Mouse (Mus musculus) kidney, adult 2 months (tissue): ENCODE measurements around the gene Dgke. TPM values are rescaled to one million over a fixed set of nuclear protein-coding genes. Genes with fewer than 3 reads are reported as not detected.

ENCODE experiments used
- DNase-seq: peaks from one replicate; pipeline ENCODE4 v3.0.0; 2021
- H3K27ac ChIP-seq: fragments of 200-500 bp; 2 replicates; pipeline ENCODE4 v1.5.1; 2012; ENCODE audit warnings: low read depth, low read length, control low read depth, inconsistent platforms; ENCODE audit not compliant: insufficient read depth
- H3K27me3 ChIP-seq: fragments of 200-500 bp; replicated peaks from 2 replicates; pipeline ENCODE4 v1.6.1; 2012; ENCODE audit warnings: mild to moderate bottlenecking, moderate library complexity, low read length, inconsistent platforms; ENCODE audit not compliant: control insufficient read depth, insufficient read depth
- H3K36me3 ChIP-seq: fragments of 200-500 bp; 2 replicates; pipeline ENCODE4 v1.6.1; 2012; ENCODE audit warnings: mild to moderate bottlenecking, moderate library complexity, low read length, inconsistent platforms; ENCODE audit not compliant: control insufficient read depth, insufficient read depth
- H3K4me1 ChIP-seq: fragments of 200-500 bp; 2 replicates; pipeline ENCODE4 v1.6.1; 2011; ENCODE audit warnings: low read length; ENCODE audit not compliant: control insufficient read depth, insufficient read depth
- H3K4me3 ChIP-seq: fragments of 200-500 bp; 2 replicates; pipeline ENCODE4 v1.5.1; 2011; ENCODE audit warnings: mild to moderate bottlenecking, low read depth, low read length, control low read depth; ENCODE audit not compliant: insufficient read depth
- CTCF ChIP-seq: fragments of 200-500 bp; conservative IDR thresholded peaks from 2 replicates; pipeline ENCODE4 v1.5.1; 2011; ENCODE audit warnings: low read depth, mild to moderate bottlenecking, control low read depth, low read length, moderate library complexity, mixed read lengths; ENCODE audit not compliant: insufficient read depth, insufficient read length
- POLR2A ChIP-seq: fragments of 200-500 bp; IDR thresholded peaks from one replicate; pipeline ENCODE4 v1.6.1; 2011; ENCODE audit warnings: low read depth, low read length, control low read depth
- WGBS: fragments of 180-500 bp; shearing (Covaris S2); methylation state at CpG from one replicate; pipeline ENCODE4 v1.1.7; 2018; 5-methylcytosine and 5-hydroxymethylcytosine counted together
- polyA plus RNA-seq: library from polyadenylated mRNA; depleted of rRNA; stranded (reverse); fragments of >200 nt; gene quantifications from 2 replicates; pipeline ENCODE4 v1.2.3, GENCODE M21; 2012

The Dgke gene
- polyA plus RNA-seq, 1 experiment: 2.4 TPM

DNA sequence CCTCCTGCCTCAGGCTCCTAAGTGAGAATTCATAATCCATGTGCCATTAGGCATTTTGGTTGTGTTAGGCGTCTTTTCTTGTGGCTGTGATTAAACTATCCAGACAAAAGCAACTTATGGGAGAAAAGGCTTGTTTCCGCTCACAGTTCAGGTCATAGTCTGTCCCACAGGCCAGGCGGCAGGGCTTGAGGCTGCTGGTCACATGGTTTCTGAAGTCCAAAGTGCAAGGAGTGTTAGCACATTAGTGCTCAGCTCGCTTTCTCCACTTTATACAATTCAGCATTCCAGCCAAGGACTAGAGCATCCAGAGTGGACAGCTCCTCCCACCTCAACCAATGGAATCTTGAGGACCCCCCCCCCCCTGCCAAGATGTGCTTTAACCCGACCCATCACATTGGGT lies 54.4 kb downstream of the Dgke start:
- H3K36me3 ChIP-seq: peaks cover 16% of the 10 kb centered on the region
- WGBS: 74% methylated on average over 5 of the region's 5 CpGs
- DNase-seq: peak; percentile 93
- H3K4me3 ChIP-seq: no peak overlapping the region
- H3K27ac ChIP-seq: peak overlapping the region; percentile 78; the same call in 1 of the 2 replicates
- no peak for TF ChIP-seq CTCF
- TF ChIP-seq POLR2A: no peak
- H3K4me1 ChIP-seq: peaks cover 17% of the 10 kb centered on the region
- no peaks in the 10 kb centered on the region for H3K27me3 ChIP-seq

GRCm38 (mm10) chr11:89009496-89009895 lies 57.2 kb downstream of the Dgke start:
- DNase-seq: no peak
- H3K27ac ChIP-seq: no peak overlapping the region
- peaks cover 8% of the 10 kb centered on the region; the same call in 1 of the 2 replicates for H3K36me3 ChIP-seq
- H3K4me1 ChIP-seq: peaks cover 17% of the 10 kb centered on the region
- no peak for TF ChIP-seq CTCF
- TF ChIP-seq POLR2A: no peak
- H3K27me3 ChIP-seq: no peaks in the 10 kb centered on the region
- no peak overlapping the region for H3K4me3 ChIP-seq
- 81% methylated on average over 7 of the region's 7 CpGs for WGBS

- TF ChIP-seq CTCF (no peak), POLR2A (no peak)
- DNase-seq: no peak
- 89% methylated on average over 9 of the region's 9 CpGs for WGBS
- Histone ChIP-seq H3K27me3 (no peaks in the 10 kb centered on the region), H3K4me3 (no peak overlapping the region), H3K4me1 (peaks cover 17% of the 10 kb centered on the region), H3K27ac (no peak overlapping the region), H3K36me3 (peaks cover 8% of the 10 kb centered on the region; the same call in 1 of the 2 replicates)
Measured at GRCm38 (mm10) chr11:89009066-89009465, 57.6 kb downstream of the Dgke start.

DNA sequence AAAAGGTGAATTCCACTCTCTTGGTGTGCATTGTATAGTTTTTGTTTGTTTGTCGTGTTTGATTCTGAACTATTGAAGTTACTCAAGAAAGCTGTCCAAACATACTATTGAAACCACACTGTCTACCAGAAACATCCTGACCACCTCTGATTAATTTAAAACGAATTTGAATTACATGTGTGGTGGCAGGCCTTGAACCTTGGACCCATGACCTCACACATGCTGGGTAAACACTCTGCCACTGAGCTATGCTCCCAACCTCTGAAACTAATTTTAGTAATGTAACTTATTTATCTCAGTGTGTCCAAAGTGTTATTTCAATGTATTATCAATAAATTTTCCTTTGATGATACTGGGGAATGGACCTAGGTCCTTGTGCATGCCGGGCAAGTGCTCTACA lies 59.1 kb downstream of the Dgke start:
- WGBS: 55% methylated on average over 3 of the region's 3 CpGs

GRCm38 (mm10) chr11:89006404-89006803 lies 60.2 kb downstream of the Dgke start:
- H3K36me3 ChIP-seq: peaks cover 3% of the 10 kb centered on the region; the same call in 1 of the 2 replicates
- no peak for TF ChIP-seq CTCF
- TF ChIP-seq POLR2A: no peak
- no peak overlapping the region for H3K27ac ChIP-seq
- no peak overlapping the region for H3K4me3 ChIP-seq
- no peak for DNase-seq
- H3K27me3 ChIP-seq: no peaks in the 10 kb centered on the region
- H3K4me1 ChIP-seq: peaks cover 22% of the 10 kb centered on the region

More for the DNA sequence above, 59.1 kb downstream of the Dgke start:
- peak; percentile 74 for DNase-seq
- Histone ChIP-seq H3K4me3 (no peak overlapping the region), H3K4me1 (peaks cover 26% of the 10 kb centered on the region), H3K27ac (peak overlapping the region; percentile 19; the same call in 1 of the 2 replicates), H3K36me3 (peaks cover 7% of the 10 kb centered on the region; the same call in 1 of the 2 replicates), H3K27me3 (no peaks in the 10 kb centered on the region)
- TF ChIP-seq CTCF (no peak), POLR2A (no peak)

DNA sequence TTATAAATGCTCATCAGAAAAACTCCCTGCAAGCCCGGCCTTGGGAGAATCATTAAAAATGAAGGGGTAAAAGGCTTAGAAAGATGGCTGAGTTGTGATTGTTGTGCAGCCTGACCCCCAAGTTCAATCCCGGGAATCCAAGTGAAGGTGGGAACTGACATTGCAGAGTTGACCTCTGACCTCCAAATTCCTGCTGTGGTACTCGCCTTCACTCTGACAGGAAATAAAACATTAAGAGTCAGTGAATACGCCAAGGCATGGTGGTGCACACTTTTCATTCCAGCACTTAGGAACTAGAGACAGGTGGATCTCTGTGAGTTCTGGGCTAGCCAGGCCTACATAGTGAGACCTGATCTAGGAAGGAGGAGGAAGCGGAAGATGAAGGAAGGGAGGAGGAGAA lies 61.2 kb downstream of the Dgke start:
- peaks cover 21% of the 10 kb centered on the region for H3K4me1 ChIP-seq
- H3K27me3 ChIP-seq: no peaks in the 10 kb centered on the region
- no peak overlapping the region for H3K27ac ChIP-seq
- WGBS: 47% methylated on average over 5 of the region's 5 CpGs
- TF ChIP-seq CTCF: no peak
- TF ChIP-seq POLR2A: no peak
- H3K36me3 ChIP-seq: peaks cover 3% of the 10 kb centered on the region; the same call in 1 of the 2 replicates
- DNase-seq: no peak
- no peak overlapping the region for H3K4me3 ChIP-seq

DNA sequence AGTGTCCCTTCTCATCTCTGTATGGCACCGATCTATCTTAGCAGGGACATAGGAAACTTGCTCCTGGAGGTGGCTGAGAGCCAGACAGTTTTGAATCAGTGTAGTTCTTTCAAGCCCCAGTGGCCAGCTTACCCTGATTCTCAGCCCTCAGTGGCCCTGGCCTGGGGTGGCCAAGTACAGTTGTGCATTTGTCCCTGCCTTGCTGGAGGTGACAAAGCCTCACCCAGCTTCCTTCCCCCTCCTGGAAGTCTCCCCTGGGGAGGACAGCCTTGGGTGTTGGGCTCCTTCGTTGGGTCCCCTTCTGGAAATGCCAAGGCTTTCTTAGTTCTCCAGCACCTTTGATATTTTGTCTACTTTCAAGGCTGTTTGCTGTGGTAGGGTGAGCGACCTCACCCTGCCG lies 62.9 kb downstream of the Dgke start:
- Histone ChIP-seq H3K4me3 (no peak overlapping the region; the same call in 1 of the 2 replicates), H3K4me1 (peaks cover 21% of the 10 kb centered on the region), H3K27ac (peak overlapping the region; percentile 62), H3K36me3 (peaks cover 3% of the 10 kb centered on the region; the same call in 1 of the 2 replicates), H3K27me3 (no peaks in the 10 kb centered on the region)
- no peak for TF ChIP-seq CTCF
- TF ChIP-seq POLR2A: no peak
- DNase-seq: peak; percentile 45
- 42% methylated on average over 4 of the region's 4 CpGs for WGBS
